Mouse (Mus musculus) neural tube, embryonic 14.5 days (tissue): ENCODE measurements around the gene Por. TPM values are rescaled to one million over a fixed set of nuclear protein-coding genes. Genes with fewer than 3 reads are reported as not detected.
A peak's percentile ranks its signal among the peaks of the same experiment; 100 is the strongest.

Source experiments
- ATAC-seq: fragments of 200-750 bp; cut with Nextera tagmentation; 2 replicates; pipeline ENCODE4 v1.8.0; 2017; ENCODE audit warnings: low read depth, mild to moderate bottlenecking, moderate TSS enrichment, moderate library complexity
- H3K27ac ChIP-seq: fragments of 300-500 bp; sonication (generic); 2 replicates; pipeline ENCODE4 v1.5.1; 2014; ENCODE audit warnings: low read depth, mild to moderate bottlenecking, control low read depth, low read length, moderate library complexity, mixed read lengths
- H3K27me3 ChIP-seq: fragments of 300-500 bp; sonication (generic); 2 replicates; pipeline ENCODE4 v1.6.1; 2014; ENCODE audit warnings: low read length; ENCODE audit not compliant: control insufficient read depth, insufficient read depth
- H3K36me3 ChIP-seq: fragments of 300-500 bp; sonication (generic); 2 replicates; pipeline ENCODE4 v1.6.1; 2014; ENCODE audit warnings: low read length, mixed read lengths; ENCODE audit not compliant: control insufficient read depth, insufficient read depth
- H3K4me1 ChIP-seq: fragments of 300-500 bp; sonication (generic); 2 replicates; pipeline ENCODE4 v1.6.1; 2014; ENCODE audit warnings: low read length; ENCODE audit not compliant: control insufficient read depth, insufficient read depth
- H3K4me2 ChIP-seq: fragments of 300-500 bp; sonication (generic); 2 replicates; pipeline ENCODE4 v1.6.1; 2014; ENCODE audit warnings: mild to moderate bottlenecking, low read depth, low read length, control low read depth
- H3K4me3 ChIP-seq: fragments of 300-500 bp; sonication (generic); 2 replicates; pipeline ENCODE4 v1.5.1; 2014; ENCODE audit warnings: low read depth, low read length, control low read depth, mixed read lengths
- H3K9ac ChIP-seq: fragments of 300-500 bp; sonication (generic); replicated peaks from 2 replicates; pipeline ENCODE4 v1.6.1; 2014; ENCODE audit warnings: low read depth, mild to moderate bottlenecking, control low read depth, low read length, mixed read lengths
- H3K9me3 ChIP-seq: fragments of 300-500 bp; sonication (generic); 2 replicates; pipeline ENCODE4 v1.6.1; 2016; ENCODE audit warnings: low read length; ENCODE audit not compliant: control insufficient read depth
- WGBS: fragments of 180-500 bp; shearing (Covaris S2); extraction: QIAGEN DNeasy Blood & Tissue Kit; methylation state at CpG from one replicate; pipeline ENCODE4 v1.1.7; 2014; 5-methylcytosine and 5-hydroxymethylcytosine counted together
- polyA plus RNA-seq: library from polyadenylated mRNA; unstranded; fragments of >200 nt; fragmentation: Nextera tagmentation; extraction: Ambion mirVana; gene quantifications from 2 replicates; pipeline ENCODE4 v1.2.1, GENCODE M21; 2014

The Por gene
- polyA plus RNA-seq, 1 experiment from 2014 or later = 70.9 TPM

GRCm38 (mm10) chr5:135724536-135725322 lies 54.9 kb downstream of the Por start:
- ATAC-seq = peak; percentile 77
- Histone ChIP-seq H3K4me2 (peak overlapping the region; percentile 49), H3K9me3 (no peaks in the 10 kb centered on the region), H3K9ac (peak overlapping the region; percentile 53), H3K4me1 (peaks cover 32% of the 10 kb centered on the region), H3K27ac (peak overlapping the region; percentile 91), H3K36me3 (peaks cover 13% of the 10 kb centered on the region), H3K4me3 (peak overlapping the region; percentile 19; the same call in 1 of the 2 replicates), H3K27me3 (no peaks in the 10 kb centered on the region)
- 6% methylated on average over 9 of the region's 9 CpGs for WGBS

DNA sequence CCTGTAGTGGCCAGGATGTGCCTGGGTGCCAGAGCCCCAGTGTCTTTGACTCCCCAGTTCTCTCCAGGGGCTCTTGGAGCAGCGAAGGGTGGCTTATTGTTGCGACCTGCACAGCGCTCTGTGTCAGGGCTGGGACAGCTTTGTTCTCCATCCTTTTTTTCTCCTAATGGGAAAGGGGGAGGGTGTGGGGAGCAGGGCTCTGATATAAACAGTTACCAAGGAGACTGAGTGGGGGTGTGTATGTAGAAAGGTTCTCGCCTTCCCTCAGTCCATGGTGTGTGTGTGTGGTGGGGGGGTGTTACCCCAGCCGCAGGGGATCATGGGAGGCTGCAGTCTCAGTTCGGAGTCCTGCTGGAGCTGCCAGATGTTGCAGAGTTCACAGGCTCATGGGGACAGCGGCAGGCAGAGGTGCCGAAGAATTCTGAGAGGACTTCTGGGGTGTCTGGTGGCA lies 55.6 kb downstream of the Por start:
- Histone ChIP-seq H3K36me3 (peaks cover 18% of the 10 kb centered on the region), H3K4me3 (peak overlapping the region; percentile 19; the same call in 1 of the 2 replicates), H3K9me3 (no peaks in the 10 kb centered on the region), H3K27ac (peak overlapping the region; percentile 91), H3K4me2 (peak overlapping the region; percentile 49), H3K9ac (peak overlapping the region; percentile 53), H3K27me3 (no peaks in the 10 kb centered on the region), H3K4me1 (peaks cover 32% of the 10 kb centered on the region)
- WGBS = 2% methylated on average over 8 of the region's 8 CpGs
- peak; percentile 92 for ATAC-seq

GRCm38 (mm10) chr5:135725991-135726390 lies 56.2 kb downstream of the Por start:
- peak overlapping the region; percentile 49 for H3K4me2 ChIP-seq
- H3K4me1 ChIP-seq = peaks cover 32% of the 10 kb centered on the region
- 16% methylated on average over 6 of the region's 6 CpGs for WGBS
- peak overlapping the region; percentile 53 for H3K9ac ChIP-seq
- H3K4me3 ChIP-seq = peak overlapping the region; percentile 19; the same call in 1 of the 2 replicates
- H3K9me3 ChIP-seq = no peaks in the 10 kb centered on the region
- peak overlapping the region; percentile 91 for H3K27ac ChIP-seq
- ATAC-seq = no peak
- no peaks in the 10 kb centered on the region for H3K27me3 ChIP-seq
- H3K36me3 ChIP-seq = peaks cover 24% of the 10 kb centered on the region

DNA sequence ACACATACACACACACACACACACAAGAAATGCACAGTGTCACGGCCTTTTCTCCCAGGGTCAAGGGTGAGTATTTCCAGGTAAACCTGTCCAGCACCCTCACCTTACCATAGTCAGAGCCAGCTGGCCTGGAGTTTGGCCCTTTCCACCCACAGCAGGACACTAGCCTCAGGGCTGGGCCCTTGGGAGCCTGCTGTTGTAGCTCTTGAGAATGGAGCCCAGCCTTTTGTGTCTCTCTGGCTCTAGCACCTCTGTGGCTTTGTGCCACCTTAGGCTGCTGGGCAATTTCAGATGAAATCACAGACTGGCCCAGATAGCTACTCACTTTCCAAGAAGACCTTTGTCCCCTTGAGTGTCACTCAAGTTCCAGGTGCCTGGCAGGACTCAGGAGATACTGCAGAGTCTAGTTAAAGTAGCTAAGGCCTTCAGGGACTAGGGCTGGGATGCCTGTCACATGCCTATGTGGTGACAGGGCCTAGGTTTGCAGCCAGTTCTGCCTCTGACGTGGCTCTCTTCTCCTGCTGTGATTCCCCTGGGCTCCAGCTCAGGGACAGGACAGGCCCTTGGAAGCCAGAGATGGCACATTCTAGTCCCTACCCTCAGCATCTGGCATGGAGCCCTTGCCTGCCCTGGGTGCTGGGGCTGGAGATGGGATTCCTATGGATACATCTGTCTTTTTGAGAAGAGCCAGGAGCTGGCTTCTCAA lies 57.0 kb downstream of the Por start:
- 65% methylated on average over 2 of the region's 2 CpGs for WGBS
- Histone ChIP-seq H3K9me3 (no peaks in the 10 kb centered on the region), H3K9ac (no peak overlapping the region), H3K4me3 (no peak overlapping the region), H3K36me3 (peaks cover 32% of the 10 kb centered on the region), H3K27me3 (no peaks in the 10 kb centered on the region), H3K4me2 (peak overlapping the region; percentile 49; the same call in 1 of the 2 replicates), H3K27ac (peak overlapping the region; percentile 91; the same call in 1 of the 2 replicates), H3K4me1 (peaks cover 32% of the 10 kb centered on the region)
- no peak for ATAC-seq

DNA sequence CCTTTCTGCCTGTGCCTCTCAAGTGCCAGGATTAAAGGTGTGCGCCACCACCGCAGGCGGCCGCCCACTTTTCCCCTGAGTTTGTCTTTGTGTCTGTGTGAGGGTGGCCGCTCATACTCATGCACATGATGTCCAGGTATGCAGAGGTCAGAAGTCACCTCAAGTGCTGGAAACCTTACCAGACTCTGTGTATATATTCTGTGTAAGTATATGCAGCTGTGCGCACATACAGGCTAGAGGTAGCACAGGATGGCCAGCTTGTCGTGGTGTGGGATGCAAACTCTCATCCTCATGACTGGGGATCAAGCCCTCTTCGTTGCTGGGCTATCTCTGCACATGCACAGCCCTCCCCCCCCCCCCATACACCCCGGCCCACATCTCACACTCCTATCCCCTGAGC lies 58.0 kb downstream of the Por start:
- ATAC-seq = no peak
- H3K4me1 ChIP-seq = peaks cover 32% of the 10 kb centered on the region
- H3K4me3 ChIP-seq = no peak overlapping the region
- H3K9me3 ChIP-seq = no peaks in the 10 kb centered on the region
- H3K36me3 ChIP-seq = peaks cover 37% of the 10 kb centered on the region
- no peaks in the 10 kb centered on the region for H3K27me3 ChIP-seq
- no peak overlapping the region for H3K4me2 ChIP-seq
- no peak overlapping the region for H3K9ac ChIP-seq
- WGBS = 94% methylated on average over 9 of the region's 9 CpGs
- H3K27ac ChIP-seq = no peak overlapping the region

GRCm38 (mm10) chr5:135728361-135728760 lies 58.5 kb downstream of the Por start:
- no peak for ATAC-seq
- no peaks in the 10 kb centered on the region for H3K9me3 ChIP-seq
- no peak overlapping the region for H3K9ac ChIP-seq
- peaks cover 42% of the 10 kb centered on the region for H3K36me3 ChIP-seq
- peaks cover 32% of the 10 kb centered on the region for H3K4me1 ChIP-seq
- no peaks in the 10 kb centered on the region for H3K27me3 ChIP-seq
- 91% methylated on average over 13 of the region's 13 CpGs for WGBS
- H3K4me2 ChIP-seq = no peak overlapping the region
- no peak overlapping the region for H3K4me3 ChIP-seq
- no peak overlapping the region for H3K27ac ChIP-seq

- peaks cover 31% of the 10 kb centered on the region for H3K4me1 ChIP-seq
- no peak for ATAC-seq
- 86% methylated on average over 13 of the region's 13 CpGs for WGBS
- H3K36me3 ChIP-seq = peaks cover 51% of the 10 kb centered on the region
- H3K9me3 ChIP-seq = no peaks in the 10 kb centered on the region
- H3K4me3 ChIP-seq = no peak overlapping the region
- no peak overlapping the region for H3K9ac ChIP-seq
- no peak overlapping the region for H3K27ac ChIP-seq
- H3K27me3 ChIP-seq = no peaks in the 10 kb centered on the region
- H3K4me2 ChIP-seq = no peak overlapping the region
Observed at GRCm38 (mm10) chr5:135729351-135729750, 59.5 kb downstream of the Por start.

DNA sequence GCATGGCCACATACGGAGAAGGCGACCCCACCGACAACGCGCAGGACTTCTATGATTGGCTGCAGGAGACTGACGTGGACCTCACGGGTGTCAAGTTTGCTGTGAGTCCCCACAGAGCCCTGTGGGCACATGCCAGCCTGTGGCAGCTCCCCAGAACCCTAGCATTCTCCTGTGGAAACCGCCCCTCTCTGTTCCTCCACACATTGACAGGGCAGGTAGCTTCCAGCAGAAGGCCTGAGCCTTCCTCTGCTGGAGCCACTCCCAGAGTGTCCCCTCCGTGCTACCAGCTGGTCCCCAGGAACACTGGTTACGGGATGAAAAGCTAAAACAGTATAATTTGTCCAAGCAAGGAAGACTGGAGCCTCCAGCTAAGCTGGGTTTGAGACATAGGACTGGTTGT lies 60.4 kb downstream of the Por start:
- Histone ChIP-seq H3K9me3 (no peaks in the 10 kb centered on the region), H3K9ac (no peak overlapping the region), H3K4me1 (peaks cover 22% of the 10 kb centered on the region)

GRCm38 (mm10) chr5:135730916-135731315 lies 61.1 kb downstream of the Por start:
- whole genome bisulfite sequencing = 92% methylated on average over 10 of the region's 10 CpGs
- ATAC-seq = no peak
- H3K27ac ChIP-seq = no peak overlapping the region
- H3K36me3 ChIP-seq = peaks cover 64% of the 10 kb centered on the region
- peaks cover 16% of the 10 kb centered on the region for H3K4me1 ChIP-seq
- H3K9me3 ChIP-seq = no peaks in the 10 kb centered on the region
- H3K27me3 ChIP-seq = no peaks in the 10 kb centered on the region
- H3K4me2 ChIP-seq = no peak overlapping the region
- H3K4me3 ChIP-seq = no peak overlapping the region
- no peak overlapping the region for H3K9ac ChIP-seq

More for the DNA sequence above, 60.4 kb downstream of the Por start:
- no peak overlapping the region for H3K4me3 ChIP-seq
- 92% methylated on average over 10 of the region's 10 CpGs for WGBS
- H3K4me2 ChIP-seq = no peak overlapping the region
- peaks cover 60% of the 10 kb centered on the region for H3K36me3 ChIP-seq
- H3K27ac ChIP-seq = no peak overlapping the region
- H3K27me3 ChIP-seq = no peaks in the 10 kb centered on the region
- ATAC-seq = no peak
